Mouse (Mus musculus) G1E (cell line): ENCODE results near the gene Lao1.

Source experiments
- CTCF ChIP-seq: IDR thresholded peaks from 2 replicates; pipeline ENCODE4 v1.5.1; 2012; ENCODE audit warnings: low read depth, low read length, inconsistent platforms, mixed read lengths
- GATA1 ChIP-seq: IDR thresholded peaks from 2 replicates; pipeline ENCODE4 v1.6.1; 2012; ENCODE audit warnings: borderline replicate concordance, low read length, inconsistent platforms, mixed read lengths
- GATA2 ChIP-seq: IDR thresholded peaks from 2 replicates; pipeline ENCODE4 v1.6.1; 2012; ENCODE audit warnings: low read depth, low read length, inconsistent platforms, borderline replicate concordance
- POLR2AphosphoS5 ChIP-seq: IDR thresholded peaks from 2 replicates; pipeline ENCODE4 v1.6.1; 2012; ENCODE audit warnings: low read depth, low read length, inconsistent platforms; ENCODE audit not compliant: insufficient replicate concordance
- TAL1 ChIP-seq: conservative IDR thresholded peaks from 2 replicates; pipeline ENCODE4 v1.6.1; 2012; ENCODE audit warnings: low read depth, low read length, inconsistent platforms, mixed read lengths

DNA sequence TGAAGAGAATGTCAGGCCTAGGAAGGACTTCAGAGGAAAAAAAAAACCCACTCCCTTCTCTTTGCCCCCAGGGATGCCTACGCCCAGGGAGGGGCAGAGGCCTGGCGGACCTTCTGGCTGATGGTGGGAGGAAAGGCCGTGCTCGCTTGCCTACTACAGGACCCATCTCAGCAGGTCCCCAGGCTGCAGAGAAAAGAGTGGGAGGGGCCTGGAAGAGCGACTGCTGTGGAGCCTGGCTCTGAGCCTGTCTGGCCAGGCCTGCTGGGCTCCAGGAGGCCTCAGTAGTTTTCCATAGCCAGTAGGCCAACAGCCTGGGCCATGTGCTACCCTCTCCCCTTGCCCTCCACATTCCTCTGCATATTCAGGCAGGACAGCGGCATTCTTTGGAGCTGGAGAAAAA, 47.1 kb downstream of the Lao1 start:
- TF ChIP-seq POLR2AphosphoS5 (no peak), CTCF (no peak), GATA1 (no peak), TAL1 (no peak), GATA2 (no peak)
